16 mouse cellular contexts compared by ENCODE assay signal in the genomic region with DNA sequence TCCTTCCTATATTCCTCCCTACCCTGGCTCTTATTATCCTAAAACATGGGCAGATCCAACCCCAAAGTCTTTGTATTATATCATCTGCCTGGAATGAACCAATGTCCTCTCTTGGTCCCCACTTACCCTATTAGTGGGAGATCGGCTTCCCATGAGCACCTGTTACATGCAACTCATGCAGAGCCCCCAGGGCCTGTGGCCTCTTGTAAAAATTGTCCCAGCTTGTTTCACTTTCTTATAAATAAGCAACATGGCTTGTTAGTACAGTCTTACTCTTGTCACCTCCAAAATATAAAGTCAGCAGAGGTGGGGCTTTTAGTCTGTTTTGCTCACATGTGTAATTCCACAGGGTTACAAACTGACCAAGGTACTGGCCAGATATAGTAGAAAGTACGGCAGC.
"Had no signal": no experiment of that assay in that cellular context is flagged by ENCODE, and none has a peak within 500 bp of the region (broad histone marks: within the 10 kb centered on the region; RNA-seq: fewer than 3 reads in every experiment).

No protein-coding gene starts in this region.

- H3K36me3 ChIP-seq: stomach, embryonic 15.5 days had no signal

- H3K9me3 ChIP-seq: neural tube, embryonic 13.5 days; neural tube, embryonic 15.5 days; stomach, embryonic 15.5 days had no signal

- H3K9ac ChIP-seq: neural tube, embryonic 13.5 days; neural tube, embryonic 15.5 days; stomach, embryonic 15.5 days had no signal

- H3K4me1 ChIP-seq: neural tube, embryonic 13.5 days; neural tube, embryonic 15.5 days; stomach, embryonic 15.5 days had no signal

- H3K4me2 ChIP-seq: neural tube, embryonic 13.5 days; neural tube, embryonic 15.5 days; stomach, embryonic 15.5 days had no signal

- H3K27me3 ChIP-seq: neural tube, embryonic 13.5 days; neural tube, embryonic 15.5 days; stomach, embryonic 15.5 days had no signal

- H3K27ac ChIP-seq: neural tube, embryonic 13.5 days; neural tube, embryonic 15.5 days; stomach, embryonic 15.5 days; stomach, postnatal 0 days had no signal

- H3K4me3 ChIP-seq: neural tube, embryonic 13.5 days; neural tube, embryonic 15.5 days; stomach, embryonic 15.5 days had no signal

- DNase-seq: retina, postnatal 1 day; right cerebral cortex, adult 18-20 months; right cerebral cortex, postnatal 14 days; right cerebral cortex, postnatal 25 days; right cerebral cortex, postnatal 4 days; spleen, adult 18-20 months; thymus, adult 18-20 months; thymus, adult 2 months; thymus, postnatal 14 days; thymus, postnatal 25 days; thymus, postnatal 36 days; thymus, postnatal 4 days had no signal
